In the genomic region with DNA sequence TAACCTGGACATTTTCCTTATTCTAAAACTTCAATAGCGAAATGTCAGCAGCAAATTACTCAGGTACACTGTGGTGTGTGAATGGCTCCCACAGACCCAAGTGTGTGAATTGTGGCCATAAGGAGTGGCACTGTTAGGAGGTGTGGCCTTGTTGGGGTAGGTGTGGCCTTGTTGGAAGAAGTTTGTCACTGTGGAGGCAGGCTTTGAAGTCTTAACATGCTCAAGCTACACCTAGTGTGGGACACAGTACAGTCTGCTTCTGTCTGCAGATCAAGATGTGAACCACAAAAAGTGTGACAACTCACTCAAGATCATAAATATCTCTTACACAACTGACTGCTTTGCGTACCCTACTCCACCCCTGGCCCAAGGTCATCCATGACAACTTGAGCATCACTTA, we compare ENCODE assay signal across 25 mouse cellular contexts. TPM values are rescaled to one million over a fixed set of nuclear protein-coding genes. Genes with fewer than 3 reads are reported as not detected.
DNase-seq lines count a peak whose midpoint lies in the region; ATAC-seq and TF ChIP-seq lines count a peak whose summit lies in the region.
"Had no signal": no experiment of that assay in that cellular context is flagged by ENCODE, and none has a peak within 500 bp of the region (broad histone marks: within the 10 kb centered on the region; RNA-seq: fewer than 3 reads in every experiment).

No protein-coding gene starts in this region.

- no peaks in the 10 kb centered on the region for H3K4me1 ChIP-seq in intestine, embryonic 15.5 days (replicated peaks)
- no peaks in the 10 kb centered on the region for H3K4me1 ChIP-seq in intestine, embryonic 16.5 days (ENCODE audit: control insufficient read depth, insufficient read depth, low read length)
- H3K4me1 ChIP-seq in thymus, adult 2 months (replicated peaks; ENCODE audit: control insufficient read depth, insufficient read depth, low read length) = no peaks in the 10 kb centered on the region

- peaks cover 13% of the 10 kb centered on the region for H3K36me3 ChIP-seq in intestine, embryonic 15.5 days
- peaks cover 11% of the 10 kb centered on the region for H3K36me3 ChIP-seq in intestine, embryonic 16.5 days (ENCODE audit: control insufficient read depth, insufficient read depth, low read length)
- peaks cover 24% of the 10 kb centered on the region for H3K36me3 ChIP-seq in thymus, adult 2 months (ENCODE audit: control insufficient read depth, insufficient read depth, low read length)

- H3K9me3 ChIP-seq in intestine, embryonic 15.5 days = no peaks in the 10 kb centered on the region
- no peaks in the 10 kb centered on the region for H3K9me3 ChIP-seq in intestine, embryonic 16.5 days (ENCODE audit: control insufficient read depth, low read length)
- H3K9me3 ChIP-seq: G1E had no signal

- WGBS in intestine, embryonic 15.5 days = 89% methylated on average over 2 of the region's 2 CpGs
- 94% methylated on average over 2 of the region's 2 CpGs for WGBS in intestine, embryonic 16.5 days
- 98% methylated on average over 2 of the region's 2 CpGs for WGBS in thymus, adult 2 months

- no peak overlapping the region for H3K4me3 ChIP-seq in intestine, embryonic 15.5 days (replicated peaks)
- H3K4me3 ChIP-seq in intestine, embryonic 16.5 days (ENCODE audit: low read length) = no peak overlapping the region
- no peak overlapping the region for H3K4me3 ChIP-seq in thymus, adult 2 months (ENCODE audit: control insufficient read depth, insufficient read depth, low read length)

- 0 out of 2 replicates have a peak, but pooled peaks have one; percentile 21 for ATAC-seq in intestine, embryonic 15.5 days
- ATAC-seq in intestine, embryonic 16.5 days = no peak
- ATAC-seq: activated CD4-positive, CD25-positive, alpha-beta regulatory T cell, adult 4 months; CD4-positive, CD25-positive, alpha-beta regulatory T cell, adult 4 months; Patski had no signal

- H3K4me2 ChIP-seq in intestine, embryonic 15.5 days (replicated peaks) = no peak overlapping the region
- no peak overlapping the region for H3K4me2 ChIP-seq in intestine, embryonic 16.5 days (ENCODE audit: low read depth, low read length)

- H3K27me3 ChIP-seq in intestine, embryonic 15.5 days (replicated peaks) = no peaks in the 10 kb centered on the region
- H3K27me3 ChIP-seq in intestine, embryonic 16.5 days (replicated peaks; ENCODE audit: control insufficient read depth, insufficient read depth, low read length) = no peaks in the 10 kb centered on the region
- H3K27me3 ChIP-seq in thymus, adult 2 months (ENCODE audit: control insufficient read depth, insufficient read depth, low read length) = no peaks in the 10 kb centered on the region
- H3K27me3 ChIP-seq: CH12.LX, Patski had no signal

- no peak overlapping the region for H3K27ac ChIP-seq in intestine, embryonic 15.5 days
- no peak overlapping the region for H3K27ac ChIP-seq in intestine, embryonic 16.5 days (ENCODE audit: low read length)
- no peak overlapping the region for H3K27ac ChIP-seq in thymus, adult 2 months (ENCODE audit: control insufficient read depth, insufficient read depth, low read length)

- no peak overlapping the region for H3K9ac ChIP-seq in intestine, embryonic 15.5 days
- H3K9ac ChIP-seq in intestine, embryonic 16.5 days (ENCODE audit: low read depth, low read length) = no peak overlapping the region

- DNase-seq in ES-CJ7 (ENCODE audit: low read depth, low spot score) (peak; percentile 51), R1 (ENCODE audit: low read depth, low spot score) (peak; percentile 65), ZHBTc4 (ENCODE audit: low read depth, low spot score) (peak; percentile 79)
- DNase-seq in right cerebral cortex, postnatal 14 days = no peak
- no peak for DNase-seq in thymus, adult 18-20 months
- DNase-seq in thymus, adult 2 months = no peak
- DNase-seq: adrenal gland, adult 2 months; adrenal gland, adult 8-10 months; adrenal gland, postnatal 10 days; adrenal gland, postnatal 14 days; adrenal gland, postnatal 25 days; adrenal gland, postnatal 36 days; B cell, adult 2 months; cerebellum, adult 11 months; cerebellum, adult 11-12 months; cerebellum, adult 18-20 months; cerebellum, adult 2 months; cerebellum, adult 8-10 months had no signal

- no peak for TF ChIP-seq CTCF in thymus, adult 2 months (IDR thresholded peaks at IDR 0.05; ENCODE audit: borderline replicate concordance, control insufficient read depth, extremely low read depth, insufficient read depth, low read length, poor library complexity)

- no peak for TF ChIP-seq POLR2A in thymus, adult 2 months (IDR thresholded peaks at IDR 0.05; ENCODE audit: control insufficient read depth, extremely low read depth, insufficient read depth, low read length, poor library complexity)

RNA-seq across cellular contexts. Expression of a gene that starts 11.6 kb away (rescaled TPM):
- 25.6 and 26.6 TPM in 2 replicates for polyA plus RNA-seq in intestine, embryonic 15.5 days (2015; fragmentation: Nextera tagmentation; extraction: Ambion mirVana)
- 22.6 and 23.6 TPM in 2 replicates for polyA plus RNA-seq in intestine, embryonic 16.5 days (2015; fragmentation: Nextera tagmentation; extraction: Ambion mirVana)
- polyA plus RNA-seq in thymus, adult 2 months (2012; rRNA removed) = 25.0 and 30.7 TPM in 2 replicates

RNA-seq across cellular contexts. Expression of a gene that starts 39.2 kb away (rescaled TPM):
- 35.6 and 38.6 TPM in 2 replicates for polyA plus RNA-seq in intestine, embryonic 15.5 days (2015; fragmentation: Nextera tagmentation; extraction: Ambion mirVana)
- 31.5 and 33.9 TPM in 2 replicates for polyA plus RNA-seq in intestine, embryonic 16.5 days (2015; fragmentation: Nextera tagmentation; extraction: Ambion mirVana)
- 27.6 and 34.8 TPM in 2 replicates for polyA plus RNA-seq in thymus, adult 2 months (2012; rRNA removed)

RNA-seq across cellular contexts. Expression of a gene that starts 47.7 kb away (rescaled TPM):
- 89.5 and 92.8 TPM in 2 replicates for polyA plus RNA-seq in intestine, embryonic 15.5 days (2015; fragmentation: Nextera tagmentation; extraction: Ambion mirVana)
- polyA plus RNA-seq in intestine, embryonic 16.5 days (2015; fragmentation: Nextera tagmentation; extraction: Ambion mirVana) = 81.4 and 83.2 TPM in 2 replicates
- polyA plus RNA-seq in thymus, adult 2 months (2012; rRNA removed) = 96.9 and 126 TPM in 2 replicates

RNA-seq across cellular contexts. Expression of a gene that starts 55.5 kb away (rescaled TPM):
- polyA plus RNA-seq in intestine, embryonic 15.5 days (2015; fragmentation: Nextera tagmentation; extraction: Ambion mirVana) = 0.18 and 0.21 TPM in 2 replicates
- polyA plus RNA-seq in intestine, embryonic 16.5 days (2015; fragmentation: Nextera tagmentation; extraction: Ambion mirVana) = 0.18 and 0.27 TPM in 2 replicates
- polyA plus RNA-seq in thymus, adult 2 months (2012; rRNA removed) = 3.5 and 5.2 TPM in 2 replicates
- polyA plus RNA-seq: adrenal gland, adult 2 months had no signal

RNA-seq across cellular contexts. Expression of a gene that starts 58.3 kb away (rescaled TPM):
- 83.4 and 84.7 TPM in 2 replicates for polyA plus RNA-seq in intestine, embryonic 15.5 days (2015; fragmentation: Nextera tagmentation; extraction: Ambion mirVana)
- 85.1 and 88.9 TPM in 2 replicates for polyA plus RNA-seq in intestine, embryonic 16.5 days (2015; fragmentation: Nextera tagmentation; extraction: Ambion mirVana)
- 49.8 and 54.2 TPM in 2 replicates for polyA plus RNA-seq in thymus, adult 2 months (2012; rRNA removed)

Comparison
In these comparisons a context has a peak if more than half of its experiments do, and no peak if none do; other contexts are left out.
1. DNase-seq: peak in ES-CJ7 (single experiment), R1 (single experiment) and ZHBTc4 (single experiment); none in right cerebral cortex, postnatal 14 days (single experiment), thymus, adult 18-20 months (0 of 2) and thymus, adult 2 months (single experiment).